8 mouse cellular contexts compared by ENCODE assay signal in the genomic region with DNA sequence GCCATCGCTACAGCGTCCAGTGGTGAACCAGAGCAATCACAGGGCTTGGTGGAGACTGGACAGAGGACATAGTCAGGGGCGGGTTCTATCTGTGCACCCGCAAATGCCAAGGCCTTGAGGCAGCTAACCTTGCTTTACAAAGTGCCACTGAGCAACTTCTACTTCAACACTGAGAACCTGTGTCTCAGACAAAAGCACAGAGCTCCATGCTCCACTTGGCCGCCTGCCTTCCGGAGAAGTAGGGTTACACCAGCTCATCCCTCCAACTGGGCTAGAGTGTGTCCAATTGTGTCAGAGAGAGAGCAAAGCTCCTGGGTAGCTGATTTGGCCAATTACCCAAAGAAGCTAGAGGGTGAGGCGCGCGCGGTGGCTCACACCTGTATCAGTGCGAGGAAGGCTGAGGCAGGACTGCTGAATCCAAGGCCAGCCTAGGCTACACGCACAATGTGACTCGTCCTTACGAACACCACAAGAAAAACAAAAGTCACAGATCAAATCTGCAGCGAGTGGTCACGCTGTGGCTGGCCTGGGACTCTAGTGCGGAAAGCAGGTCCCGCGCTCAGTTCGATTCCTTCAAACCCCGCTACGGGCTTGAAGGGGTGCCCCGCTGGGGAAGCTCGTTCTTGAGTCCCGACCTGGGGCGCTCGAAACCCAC. TPM values are rescaled to one million over a fixed set of nuclear protein-coding genes. Genes with fewer than 3 reads are reported as not detected.
DNase-seq lines count a peak whose midpoint lies in the region; ATAC-seq and TF ChIP-seq lines count a peak whose summit lies in the region.

No protein-coding gene starts in this region.

- H3K36me3 ChIP-seq in heart, embryonic 13.5 days: peaks cover 20% of the 10 kb centered on the region
- peaks cover 0 to 15% of the 10 kb centered on the region in 2 experiments; a peak in 2 of 4 replicates for H3K36me3 ChIP-seq in MEL (ENCODE audit: control insufficient read depth in 1 of 2, insufficient read depth in 2 of 2, low read length in 2 of 2)
- peaks cover 7% of the 10 kb centered on the region; the same call in 1 of the 2 replicates for H3K36me3 ChIP-seq in embryonic facial prominence, embryonic 12.5 days
- peaks cover 8% of the 10 kb centered on the region for H3K36me3 ChIP-seq in intestine, embryonic 15.5 days
- H3K36me3 ChIP-seq in midbrain, embryonic 11.5 days (ENCODE audit: control insufficient read depth, insufficient read depth, low read length): peaks cover 3% of the 10 kb centered on the region; the same call in 1 of the 2 replicates

- peaks cover 12% of the 10 kb centered on the region for H3K79me2 ChIP-seq in MEL (ENCODE audit: control insufficient read depth, insufficient read depth, low read length, poor library complexity)

- DNase-seq in heart, postnatal 14 days: no peak
- DNase-seq in MEL (ENCODE audit: low read depth, low spot score): no peak
- peak; percentile 90 for DNase-seq in midbrain, embryonic 11.5 days (ENCODE audit: low spot score, missing footprints)
- no peak for DNase-seq in right cerebral cortex, postnatal 10 days (ENCODE audit: low spot score in 2 of 2)
- DNase-seq in spleen, postnatal 10 days (ENCODE audit: low spot score in 2 of 2): no peak

- ATAC-seq in heart, embryonic 13.5 days (ENCODE audit: extremely low read depth, insufficient number of reproducible peaks, low FRiP score, low TSS enrichment): no peak
- no peak for ATAC-seq in embryonic facial prominence, embryonic 12.5 days (ENCODE audit: insufficient number of reproducible peaks, insufficient read depth, low FRiP score, low TSS enrichment)
- ATAC-seq in intestine, embryonic 15.5 days: no peak
- ATAC-seq in midbrain, embryonic 11.5 days (ENCODE audit: low FRiP score): no peak

- WGBS in heart, embryonic 13.5 days: 6% methylated on average over 27 of the region's 27 CpGs
- 5% methylated on average over 27 of the region's 27 CpGs for WGBS in embryonic facial prominence, embryonic 12.5 days
- WGBS in intestine, embryonic 15.5 days: 3% methylated on average over 27 of the region's 27 CpGs
- WGBS in midbrain, embryonic 11.5 days: 5% methylated on average over 27 of the region's 27 CpGs

- H3K4me2 ChIP-seq in heart, embryonic 13.5 days: peak overlapping the region; percentile 84
- H3K4me2 ChIP-seq in embryonic facial prominence, embryonic 12.5 days (replicated peaks): peak overlapping the region; percentile 86
- H3K4me2 ChIP-seq in intestine, embryonic 15.5 days (replicated peaks): peak overlapping the region; percentile 89
- H3K4me2 ChIP-seq in midbrain, embryonic 11.5 days: peak overlapping the region; percentile 69

- no peak for TF ChIP-seq CTCF in MEL (IDR thresholded peaks at IDR 0.05 in 2 of 3, conservative IDR thresholded peaks at IDR 0.05 in 1 of 3; ENCODE audit: control insufficient read depth in 1 of 3, insufficient read depth in 1 of 3, low read depth in 2 of 3, low read length in 3 of 3, poor library complexity in 1 of 3, severe bottlenecking in 1 of 3)

- intact Hi-C loops in heart, postnatal 14 days (cut with DNase I): no loop called here

- peaks cover 61% of the 10 kb centered on the region for H3K4me1 ChIP-seq in heart, embryonic 13.5 days
- peaks cover 7 to 33% of the 10 kb centered on the region in 2 experiments for H3K4me1 ChIP-seq in MEL (ENCODE audit: control insufficient read depth in 1 of 2, insufficient read depth in 2 of 2, low read length in 2 of 2)
- H3K4me1 ChIP-seq in embryonic facial prominence, embryonic 12.5 days: peaks cover 49% of the 10 kb centered on the region
- peaks cover 46% of the 10 kb centered on the region for H3K4me1 ChIP-seq in intestine, embryonic 15.5 days (replicated peaks)
- H3K4me1 ChIP-seq in midbrain, embryonic 11.5 days (ENCODE audit: control insufficient read depth, insufficient read depth, low read length): peaks cover 30% of the 10 kb centered on the region

- peak overlapping the region; percentile 85 for H3K4me3 ChIP-seq in heart, embryonic 13.5 days
- peak overlapping the region; percentile 82 to 87 for H3K4me3 ChIP-seq in MEL (ENCODE audit: control insufficient read depth in 1 of 2, insufficient read depth in 1 of 2, low read depth in 2 of 2, low read length in 2 of 2)
- H3K4me3 ChIP-seq in embryonic facial prominence, embryonic 12.5 days: peak overlapping the region; percentile 60
- peak overlapping the region; percentile 88 for H3K4me3 ChIP-seq in intestine, embryonic 15.5 days (replicated peaks)
- peak overlapping the region; percentile 56 for H3K4me3 ChIP-seq in midbrain, embryonic 11.5 days (ENCODE audit: low read depth, low read length)

- H3K9me3 ChIP-seq in heart, embryonic 13.5 days: no peaks in the 10 kb centered on the region
- no peaks in the 10 kb centered on the region for H3K9me3 ChIP-seq in MEL (replicated peaks; ENCODE audit: insufficient read depth, low read length)
- H3K9me3 ChIP-seq in embryonic facial prominence, embryonic 12.5 days: no peaks in the 10 kb centered on the region
- H3K9me3 ChIP-seq in intestine, embryonic 15.5 days: no peaks in the 10 kb centered on the region
- no peaks in the 10 kb centered on the region for H3K9me3 ChIP-seq in midbrain, embryonic 11.5 days (ENCODE audit: control insufficient read depth, low read length)

- TF ChIP-seq RAD21 in MEL (IDR thresholded peaks at IDR 0.05; ENCODE audit: low read depth, low read length): no peak

- no peak for TF ChIP-seq EP300 in MEL (IDR thresholded peaks at IDR 0.05; ENCODE audit: low read depth in 1 of 2, low read length in 2 of 2)

- no peak; a peak in 1 of 4 replicates for TF ChIP-seq POLR2A in MEL (IDR thresholded peaks at IDR 0.05; ENCODE audit: control insufficient read depth in 1 of 2, insufficient read depth in 1 of 2, low read depth in 1 of 2, low read length in 2 of 2, poor library complexity in 1 of 2)

- no peak overlapping the region for H3K27ac ChIP-seq in heart, embryonic 13.5 days (replicated peaks)
- H3K27ac ChIP-seq in MEL (ENCODE audit: control insufficient read depth, low read depth, low read length): peak overlapping the region; percentile 9
- H3K27ac ChIP-seq in embryonic facial prominence, embryonic 12.5 days: no peak overlapping the region; the same call in 1 of the 2 replicates
- H3K27ac ChIP-seq in intestine, embryonic 15.5 days: 0 out of 2 replicates have a peak overlapping the region, but pooled peaks have one; percentile 48
- no peak overlapping the region for H3K27ac ChIP-seq in midbrain, embryonic 11.5 days (ENCODE audit: low read depth, low read length)

- H3K27me3 ChIP-seq in heart, embryonic 13.5 days (replicated peaks): no peaks in the 10 kb centered on the region
- H3K27me3 ChIP-seq in MEL (ENCODE audit: control insufficient read depth in 1 of 2, insufficient read depth in 2 of 2, low read length in 2 of 2): no peaks in the 10 kb centered on the region
- no peaks in the 10 kb centered on the region for H3K27me3 ChIP-seq in embryonic facial prominence, embryonic 12.5 days
- no peaks in the 10 kb centered on the region for H3K27me3 ChIP-seq in intestine, embryonic 15.5 days (replicated peaks)
- no peaks in the 10 kb centered on the region for H3K27me3 ChIP-seq in midbrain, embryonic 11.5 days (ENCODE audit: control insufficient read depth, insufficient read depth, low read length)

- H3K9ac ChIP-seq in heart, embryonic 13.5 days: peak overlapping the region; percentile 83
- peak overlapping the region; percentile 80 for H3K9ac ChIP-seq in MEL (ENCODE audit: control insufficient read depth, low read depth, low read length, poor library complexity, severe bottlenecking)
- peak overlapping the region; percentile 72 for H3K9ac ChIP-seq in embryonic facial prominence, embryonic 12.5 days
- peak overlapping the region; percentile 69 for H3K9ac ChIP-seq in intestine, embryonic 15.5 days
- H3K9ac ChIP-seq in midbrain, embryonic 11.5 days (ENCODE audit: low read length): peak overlapping the region; percentile 70

TF ChIP-seq in MEL, 35 proteins besides CTCF, POLR2A, EP300 and RAD21 (continues in another document):
- TF ChIP-seq MXI1 (IDR thresholded peaks at IDR 0.05; ENCODE audit: low read depth, low read length): no peak; the same call in 1 of the 2 replicates
- no peak for TF ChIP-seq RCOR1 (IDR thresholded peaks at IDR 0.05; ENCODE audit: low read depth, low read length)
- no peak for TF ChIP-seq ZC3H11A (IDR thresholded peaks at IDR 0.05; ENCODE audit: low read depth, low read length)
- no peak for TF ChIP-seq TBP (IDR thresholded peaks at IDR 0.05; ENCODE audit: low read depth, low read length)

RNA-seq across cellular contexts. Expression of a gene that starts 0.4 kb away (rescaled TPM):
- 6.0 and 7.0 TPM in 2 replicates for polyA plus RNA-seq in heart, embryonic 13.5 days (2015; fragmentation: Nextera tagmentation; extraction: Ambion mirVana)
- total RNA-seq in heart, postnatal 14 days (2021): 1 to 10 TPM; 2.1 to 3.1 TPM
- 9.0 and 10.0 TPM in 2 replicates for total RNA-seq in MEL (2012; rRNA removed)
- 10 to 100 TPM in 1 of 2 experiments, not detected in 1; 18.8 TPM for polyA plus RNA-seq in MEL (2012; ENCODE audit: insufficient read depth in 1 of 2, insufficient read length in 2 of 2, low read depth in 1 of 2, low replicate concordance in 2 of 2, missing spikeins in 1 of 2)
- 10.8 and 11.2 TPM in 2 replicates for polyA plus RNA-seq in embryonic facial prominence, embryonic 12.5 days (2016; fragmentation: Nextera tagmentation; extraction: Ambion mirVana)
- 8.9 and 9.9 TPM in 2 replicates for polyA plus RNA-seq in intestine, embryonic 15.5 days (2015; fragmentation: Nextera tagmentation; extraction: Ambion mirVana)
- 11.1 and 12.6 TPM in 2 replicates for polyA plus RNA-seq in midbrain, embryonic 11.5 days (2014; fragmentation: Nextera tagmentation; extraction: Ambion mirVana)

RNA-seq across cellular contexts. Expression of a gene that starts 0.7 kb away (rescaled TPM):
- 74.6 and 85.2 TPM in 2 replicates for polyA plus RNA-seq in heart, embryonic 13.5 days (2015; fragmentation: Nextera tagmentation; extraction: Ambion mirVana)
- 10 to 100 TPM; 55.3 to 59.7 TPM for total RNA-seq in heart, postnatal 14 days (2021)
- total RNA-seq in MEL (2012; rRNA removed): 7.2 and 8.1 TPM in 2 replicates
- polyA plus RNA-seq in MEL (2012; ENCODE audit: insufficient read depth in 1 of 2, insufficient read length in 2 of 2, low read depth in 1 of 2, low replicate concordance in 2 of 2, missing spikeins in 1 of 2): 1 to 10 TPM in 1 of 2 experiments, not detected in 1; 9.1 TPM
- 88.9 and 90.9 TPM in 2 replicates for polyA plus RNA-seq in embryonic facial prominence, embryonic 12.5 days (2016; fragmentation: Nextera tagmentation; extraction: Ambion mirVana)
- polyA plus RNA-seq in intestine, embryonic 15.5 days (2015; fragmentation: Nextera tagmentation; extraction: Ambion mirVana): 183 and 191 TPM in 2 replicates
- polyA plus RNA-seq in midbrain, embryonic 11.5 days (2014; fragmentation: Nextera tagmentation; extraction: Ambion mirVana): 63.7 and 64.1 TPM in 2 replicates

RNA-seq across cellular contexts. Expression of a gene that starts 54.6 kb away (rescaled TPM):
- polyA plus RNA-seq in heart, embryonic 13.5 days (2015; fragmentation: Nextera tagmentation; extraction: Ambion mirVana): 95.2 and 103 TPM in 2 replicates
- 100 to 1,000 TPM; 120 to 129 TPM for total RNA-seq in heart, postnatal 14 days (2021)
- total RNA-seq in MEL (2012; rRNA removed): 29.1 and 30.7 TPM in 2 replicates
- polyA plus RNA-seq in MEL (2012; ENCODE audit: insufficient read depth in 1 of 2, insufficient read length in 2 of 2, low read depth in 1 of 2, low replicate concordance in 2 of 2, missing spikeins in 1 of 2): 10 to 100 TPM in 1 of 2 experiments, not detected in 1; 60.4 TPM
- 149 and 157 TPM in 2 replicates for polyA plus RNA-seq in embryonic facial prominence, embryonic 12.5 days (2016; fragmentation: Nextera tagmentation; extraction: Ambion mirVana)
- polyA plus RNA-seq in intestine, embryonic 15.5 days (2015; fragmentation: Nextera tagmentation; extraction: Ambion mirVana): 91.1 and 92.1 TPM in 2 replicates
- polyA plus RNA-seq in midbrain, embryonic 11.5 days (2014; fragmentation: Nextera tagmentation; extraction: Ambion mirVana): 282 and 288 TPM in 2 replicates

Comparison
In these comparisons a context has a peak if more than half of its experiments do, and no peak if none do; other contexts are left out.
1. H3K27ac ChIP-seq: peak in MEL (single experiment) and intestine, embryonic 15.5 days (single experiment); none in heart, embryonic 13.5 days (single experiment), embryonic facial prominence, embryonic 12.5 days (single experiment) and midbrain, embryonic 11.5 days (single experiment).
2. Peak in every context shown above with its lines, with median percentiles within 50 percentile points of each other: H3K4me2 ChIP-seq, H3K4me3 ChIP-seq and H3K9ac ChIP-seq.